Mouse (Mus musculus) heart, embryonic 11.5 days (tissue): ENCODE results near the gene Endov. TPM values are rescaled to one million over a fixed set of nuclear protein-coding genes. Genes with fewer than 3 reads are reported as not detected.

ENCODE experiments used
- ATAC-seq: fragments of 200-750 bp; cut with Nextera tagmentation; replicated peaks from 2 replicates; pipeline ENCODE4 v1.8.0; 2017; ENCODE audit warnings: moderate library complexity; ENCODE audit not compliant: insufficient number of reproducible peaks, low FRiP score, low TSS enrichment
- H3K27ac ChIP-seq: fragments of 300-500 bp; sonication (generic); 2 replicates; pipeline ENCODE4 v1.5.1; 2014; ENCODE audit warnings: mild to moderate bottlenecking, low read depth, low read length
- H3K27me3 ChIP-seq: fragments of 300-500 bp; sonication (generic); 2 replicates; pipeline ENCODE4 v1.6.1; 2014; ENCODE audit warnings: mild to moderate bottlenecking, low read length, mixed read lengths; ENCODE audit not compliant: control insufficient read depth, insufficient read depth
- H3K36me3 ChIP-seq: fragments of 300-500 bp; sonication (generic); 2 replicates; pipeline ENCODE4 v1.6.1; 2014; ENCODE audit warnings: mild to moderate bottlenecking, low read length, moderate library complexity, mixed read lengths; ENCODE audit not compliant: control insufficient read depth, insufficient read depth
- H3K4me1 ChIP-seq: fragments of 300-500 bp; sonication (generic); 2 replicates; pipeline ENCODE4 v1.6.1; 2014; ENCODE audit warnings: low read length; ENCODE audit not compliant: control insufficient read depth, insufficient read depth
- H3K4me2 ChIP-seq: fragments of 300-500 bp; sonication (generic); 2 replicates; pipeline ENCODE4 v1.6.1; 2014; ENCODE audit warnings: mild to moderate bottlenecking, moderate library complexity
- H3K4me3 ChIP-seq: fragments of 300-500 bp; sonication (generic); 2 replicates; pipeline ENCODE4 v1.5.1; 2014; ENCODE audit warnings: low read depth, low read length
- H3K9ac ChIP-seq: fragments of 300-500 bp; sonication (generic); 2 replicates; pipeline ENCODE4 v1.6.1; 2014; ENCODE audit warnings: mild to moderate bottlenecking, low read depth, low read length, moderate library complexity
- H3K9me3 ChIP-seq: fragments of 300-500 bp; sonication (generic); replicated peaks from 2 replicates; pipeline ENCODE4 v1.6.1; 2016; ENCODE audit warnings: low read length; ENCODE audit not compliant: control insufficient read depth
- WGBS: fragments of 180-500 bp; shearing (Covaris S2); extraction: QIAGEN DNeasy Blood & Tissue Kit; methylation state at CpG from one replicate; pipeline ENCODE4 v1.1.7; 2014; ENCODE audit not compliant: insufficient replicate concordance; 5-methylcytosine and 5-hydroxymethylcytosine counted together
- polyA plus RNA-seq: library from polyadenylated mRNA; unstranded; fragments of >200 nt; fragmentation: Nextera tagmentation; extraction: Ambion mirVana; gene quantifications from 2 replicates; pipeline ENCODE4 v1.2.1, GENCODE M21; 2014

Gene Endov
- polyA plus RNA-seq, 1 experiment from 2014 or later, result 8.9 TPM

DNA sequence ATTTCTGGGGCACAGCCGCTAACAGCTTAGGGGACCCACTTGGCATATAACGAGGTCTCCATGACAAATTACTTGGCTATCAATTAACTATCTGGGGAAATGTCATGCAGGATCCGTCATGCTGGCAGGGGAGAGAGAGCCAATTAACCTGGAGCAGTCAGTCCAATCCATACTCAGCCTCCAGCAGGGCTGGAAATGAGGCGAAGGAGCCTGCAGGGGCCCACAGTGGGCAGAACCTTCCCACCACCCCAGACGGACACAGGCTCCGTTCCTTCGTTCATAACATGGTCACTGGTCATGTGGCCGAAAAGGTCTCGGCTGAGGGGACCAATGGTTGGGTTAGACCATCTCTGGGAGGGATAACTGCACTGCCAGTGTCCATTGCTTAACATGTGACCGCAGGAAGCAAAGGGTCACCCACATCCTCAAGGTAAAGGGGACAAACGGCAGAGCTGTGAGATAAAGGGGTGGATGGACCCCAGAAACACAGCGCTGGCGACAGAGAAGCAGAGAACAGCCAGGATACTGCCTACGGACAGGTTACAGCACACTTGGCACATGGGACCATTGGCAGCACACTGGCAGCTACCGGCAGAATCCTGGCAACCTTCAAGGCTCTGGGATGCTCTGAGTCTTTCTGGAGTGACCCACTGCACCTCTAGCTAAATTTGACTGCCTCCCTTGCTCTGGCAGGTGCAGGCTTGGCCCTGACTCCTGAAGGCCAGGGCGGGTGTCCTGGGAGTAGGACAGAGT lies 23.1 kb downstream of the Endov start:
- H3K9ac ChIP-seq, result no peak overlapping the region
- H3K36me3 ChIP-seq, result no peaks in the 10 kb centered on the region
- 51% methylated on average over 16 of the region's 16 CpGs for WGBS
- no peaks in the 10 kb centered on the region for H3K4me1 ChIP-seq
- H3K9me3 ChIP-seq, result no peaks in the 10 kb centered on the region
- H3K27me3 ChIP-seq, result peaks cover 32% of the 10 kb centered on the region
- peak overlapping the region; percentile 59 for H3K4me2 ChIP-seq
- H3K27ac ChIP-seq, result no peak overlapping the region
- ATAC-seq, result no peak
- peak overlapping the region; percentile 21; the same call in 1 of the 2 replicates for H3K4me3 ChIP-seq

DNA sequence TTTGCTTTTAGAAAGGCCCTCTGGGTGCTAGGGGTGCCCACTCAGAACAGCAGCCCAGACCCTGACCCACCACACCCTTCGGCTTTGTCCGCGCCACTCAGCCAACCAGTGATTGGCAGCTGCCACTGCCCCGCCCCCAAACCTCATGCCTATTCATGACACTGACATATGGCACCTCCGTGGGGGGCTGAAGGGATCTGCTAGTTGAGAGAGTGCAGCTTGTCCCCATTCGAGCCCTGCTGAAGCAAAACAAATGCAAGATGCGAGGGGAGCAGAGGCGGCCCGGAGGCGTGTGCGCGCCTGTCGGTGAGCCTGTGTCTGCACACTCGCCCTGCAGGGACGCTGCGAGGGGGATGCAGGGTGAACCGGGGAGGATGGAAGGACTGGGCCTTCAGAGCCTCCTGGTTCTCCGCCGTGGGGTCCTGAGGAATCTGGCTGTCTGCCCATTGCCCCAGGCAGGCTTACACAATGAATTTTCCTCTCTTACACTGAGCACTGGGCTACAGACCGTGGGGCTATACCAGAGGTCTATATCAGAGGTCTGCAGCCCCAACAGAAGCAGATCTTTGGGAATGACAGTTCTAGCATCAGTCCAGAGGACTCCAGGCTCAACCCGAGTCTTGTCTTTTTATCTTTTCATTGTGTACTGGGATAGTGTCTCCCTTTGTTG lies 24.0 kb downstream of the Endov start:
- H3K4me3 ChIP-seq, result peak overlapping the region; percentile 21
- H3K27ac ChIP-seq, result no peak overlapping the region
- no peak overlapping the region for H3K9ac ChIP-seq
- no peaks in the 10 kb centered on the region for H3K4me1 ChIP-seq
- WGBS, result under 1% methylated on average over 21 of the region's 21 CpGs
- ATAC-seq, result no peak
- no peaks in the 10 kb centered on the region for H3K9me3 ChIP-seq
- H3K27me3 ChIP-seq, result peaks cover 32% of the 10 kb centered on the region
- H3K36me3 ChIP-seq, result no peaks in the 10 kb centered on the region
- peak overlapping the region; percentile 59 for H3K4me2 ChIP-seq

DNA sequence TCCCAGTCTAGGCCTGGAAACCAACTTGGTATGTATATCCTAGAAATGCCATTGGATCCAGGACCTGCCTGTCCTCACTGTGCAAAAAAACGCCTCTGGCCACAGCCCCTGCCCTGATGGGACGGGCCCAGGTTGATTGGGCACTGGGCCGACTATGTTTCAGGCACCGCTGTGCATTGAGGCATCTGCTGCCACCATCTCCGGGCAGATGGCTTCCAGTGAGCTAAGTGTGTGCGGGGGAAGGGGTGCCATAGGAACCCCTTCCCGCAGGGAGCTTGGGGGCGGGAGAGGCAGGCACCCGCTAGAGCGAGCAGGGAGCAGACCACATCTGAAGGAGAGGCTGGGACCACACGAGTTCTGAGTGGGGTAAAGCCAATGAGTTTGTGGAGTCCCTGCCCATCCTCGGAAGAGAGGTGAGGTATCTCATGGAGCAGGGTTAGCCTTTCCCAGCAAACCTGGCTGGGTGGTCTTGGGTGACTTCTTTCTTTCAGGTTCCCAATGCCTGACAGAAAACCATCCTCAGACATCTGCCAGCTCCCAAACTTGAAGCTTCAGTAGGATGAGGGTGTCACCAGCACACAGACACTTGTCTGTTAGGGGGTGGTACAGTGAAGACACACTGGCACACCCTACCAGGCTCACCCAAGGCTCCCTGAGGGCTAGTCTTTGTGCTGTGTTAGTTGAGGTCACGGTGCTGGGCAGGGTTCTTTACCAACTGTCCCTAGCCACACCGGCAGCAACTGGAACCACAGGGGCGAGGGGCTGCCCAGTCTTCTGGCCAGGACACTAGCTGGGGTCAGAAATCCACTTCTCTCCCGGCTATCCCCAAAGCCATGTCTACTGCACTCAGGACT lies 24.9 kb downstream of the Endov start:
- ATAC-seq, result no peak
- Histone ChIP-seq H3K4me1 (no peaks in the 10 kb centered on the region), H3K9ac (no peak overlapping the region), H3K27me3 (peaks cover 29% of the 10 kb centered on the region), H3K27ac (no peak overlapping the region), H3K4me2 (no peak overlapping the region), H3K9me3 (no peaks in the 10 kb centered on the region), H3K4me3 (no peak overlapping the region), H3K36me3 (no peaks in the 10 kb centered on the region)
- WGBS, result 63% methylated on average over 16 of the region's 16 CpGs

DNA sequence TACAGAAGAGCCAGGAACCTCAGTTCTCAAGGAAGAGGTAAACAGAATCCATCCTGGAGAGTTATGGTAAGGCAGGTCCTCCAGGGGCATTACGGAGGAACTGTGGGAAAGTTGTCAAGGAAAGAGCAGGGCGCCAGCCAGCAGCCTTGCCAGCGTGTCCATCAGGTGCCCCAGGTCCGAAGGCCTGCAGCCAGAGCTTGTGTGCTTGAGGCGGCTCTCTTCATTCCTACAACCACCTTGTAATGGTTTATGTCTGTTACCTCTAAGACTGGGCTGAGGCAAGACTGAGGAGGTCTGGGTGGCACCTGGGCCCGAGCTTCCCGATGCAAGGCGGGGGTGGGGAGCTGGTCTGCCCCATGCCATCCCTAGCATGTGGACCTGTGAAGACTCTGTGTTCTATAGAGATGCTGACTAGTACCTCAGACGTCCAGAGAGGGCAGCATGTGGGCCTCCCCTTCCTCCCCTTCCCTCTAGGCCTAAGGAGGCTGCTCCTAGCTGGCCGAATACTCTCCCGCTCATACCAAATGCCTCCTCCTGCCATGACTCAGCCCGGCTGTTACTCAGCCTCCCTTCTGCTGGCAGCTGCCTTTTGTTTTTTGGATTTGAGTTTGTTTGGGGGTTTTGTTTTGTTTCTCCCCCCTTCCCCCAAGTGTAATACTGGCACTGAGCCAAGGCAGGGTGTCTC lies 25.7 kb downstream of the Endov start:
- no peak overlapping the region for H3K27ac ChIP-seq
- no peaks in the 10 kb centered on the region for H3K9me3 ChIP-seq
- peaks cover 29% of the 10 kb centered on the region for H3K27me3 ChIP-seq
- no peak for ATAC-seq
- H3K9ac ChIP-seq, result no peak overlapping the region
- no peak overlapping the region for H3K4me2 ChIP-seq
- H3K36me3 ChIP-seq, result no peaks in the 10 kb centered on the region
- no peak overlapping the region for H3K4me3 ChIP-seq
- 61% methylated on average over 12 of the region's 12 CpGs for WGBS
- no peaks in the 10 kb centered on the region for H3K4me1 ChIP-seq

DNA sequence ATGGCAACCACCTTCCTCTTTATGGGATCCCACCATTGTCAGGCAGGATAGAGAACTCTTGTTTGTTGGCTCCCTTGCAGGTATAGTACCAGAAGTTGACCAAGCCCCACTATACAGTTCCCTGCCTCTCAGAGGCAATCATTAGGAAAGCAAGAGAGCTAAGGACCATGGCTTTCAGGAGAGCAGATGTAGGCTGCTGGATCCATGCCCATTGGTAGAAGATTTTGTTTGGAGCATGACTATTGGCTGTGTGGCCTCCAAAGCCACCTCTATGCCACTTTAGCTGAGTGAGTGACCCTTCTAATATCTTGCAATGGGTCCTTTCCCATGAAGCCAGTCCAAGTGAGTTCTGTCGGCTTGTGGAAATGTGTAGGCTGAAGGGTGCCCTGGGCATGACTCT lies 28.2 kb downstream of the Endov start:
- H3K4me1 ChIP-seq, result no peaks in the 10 kb centered on the region
- no peak overlapping the region for H3K4me3 ChIP-seq
- H3K27ac ChIP-seq, result no peak overlapping the region
- no peaks in the 10 kb centered on the region for H3K36me3 ChIP-seq
- no peak overlapping the region for H3K9ac ChIP-seq
- no peak overlapping the region for H3K4me2 ChIP-seq
- 85% methylated on average over 1 of the region's 1 CpGs for WGBS
- ATAC-seq, result no peak
- peaks cover 23% of the 10 kb centered on the region for H3K27me3 ChIP-seq
- H3K9me3 ChIP-seq, result no peaks in the 10 kb centered on the region

DNA sequence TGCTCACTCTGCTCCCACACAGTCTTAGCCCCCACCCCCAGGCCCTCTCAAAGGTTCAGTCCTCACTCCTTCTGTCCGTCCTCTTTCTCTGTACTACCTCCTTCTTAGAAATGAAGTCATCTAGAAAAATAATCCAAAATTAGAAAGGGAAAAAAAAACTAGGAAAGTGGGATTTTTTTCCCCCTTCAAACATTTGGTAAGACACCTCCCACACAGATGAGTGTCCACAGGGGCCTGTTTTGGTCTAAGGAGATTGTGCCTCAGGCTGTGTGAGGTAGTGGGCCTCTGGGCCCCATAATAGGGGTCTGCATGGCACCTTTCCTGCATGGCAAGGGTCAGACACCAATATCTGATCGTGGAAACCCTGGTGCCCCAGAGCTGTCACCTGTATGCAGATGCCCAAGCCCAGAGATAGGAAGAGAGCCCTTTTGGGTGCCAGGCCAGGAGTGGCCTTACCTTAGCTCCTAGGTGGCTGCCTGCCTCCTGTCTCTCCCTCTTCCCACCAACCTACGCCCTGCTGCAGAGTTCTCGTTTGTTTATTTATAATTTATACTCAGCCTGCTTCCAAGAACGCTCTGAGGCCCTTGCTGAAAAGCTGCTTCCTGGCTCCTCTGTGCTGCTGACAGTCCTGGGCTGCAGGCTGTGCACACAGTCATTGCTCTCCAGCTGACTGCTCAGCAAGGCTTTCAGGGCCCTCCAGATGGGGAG lies 29.0 kb downstream of the Endov start:
- Histone ChIP-seq H3K4me3 (no peak overlapping the region), H3K4me2 (no peak overlapping the region), H3K9me3 (no peaks in the 10 kb centered on the region), H3K4me1 (no peaks in the 10 kb centered on the region), H3K27ac (no peak overlapping the region), H3K27me3 (peaks cover 16% of the 10 kb centered on the region), H3K9ac (no peak overlapping the region), H3K36me3 (no peaks in the 10 kb centered on the region)
- ATAC-seq, result no peak
- WGBS, result 44% methylated on average over 5 of the region's 5 CpGs

DNA sequence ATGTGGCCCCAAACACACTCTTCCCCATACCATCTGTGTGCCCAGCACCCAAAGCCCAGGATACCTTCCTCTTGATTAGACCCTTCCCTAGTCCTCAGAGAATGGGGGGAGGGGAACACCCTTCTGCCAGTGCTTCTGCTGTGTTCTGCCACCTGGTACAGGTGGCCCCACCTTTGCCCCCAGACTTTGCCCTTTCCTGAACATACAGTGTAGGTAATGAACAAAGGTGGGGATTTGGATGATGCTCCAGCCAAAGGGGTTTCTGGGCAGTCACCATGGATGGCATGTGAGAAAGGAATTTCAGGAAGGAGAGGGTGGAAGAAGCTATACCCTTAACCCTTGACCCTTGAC lies 29.5 kb downstream of the Endov start:
- no peak overlapping the region for H3K9ac ChIP-seq
- H3K9me3 ChIP-seq, result no peaks in the 10 kb centered on the region
- no peaks in the 10 kb centered on the region for H3K36me3 ChIP-seq
- H3K4me1 ChIP-seq, result no peaks in the 10 kb centered on the region
- H3K27me3 ChIP-seq, result peaks cover 11% of the 10 kb centered on the region
- no peak overlapping the region for H3K27ac ChIP-seq
- ATAC-seq, result no peak
- no peak overlapping the region for H3K4me2 ChIP-seq
- no peak overlapping the region for H3K4me3 ChIP-seq
